Mouse (Mus musculus) embryo, embryonic 10 days (tissue): ENCODE data around the gene Pak1.
"Not testable (repeated sequence)": the region's sequence is repeated elsewhere in the genome, so short reads cannot be mapped to it uniquely, and the experiment has no call there.

Source experiments
- DNase-seq: peaks from one replicate; pipeline ENCODE4 v3.0.0-alpha.2; 2015; ENCODE audit warnings: low spot score

Gene Pak1

DNA sequence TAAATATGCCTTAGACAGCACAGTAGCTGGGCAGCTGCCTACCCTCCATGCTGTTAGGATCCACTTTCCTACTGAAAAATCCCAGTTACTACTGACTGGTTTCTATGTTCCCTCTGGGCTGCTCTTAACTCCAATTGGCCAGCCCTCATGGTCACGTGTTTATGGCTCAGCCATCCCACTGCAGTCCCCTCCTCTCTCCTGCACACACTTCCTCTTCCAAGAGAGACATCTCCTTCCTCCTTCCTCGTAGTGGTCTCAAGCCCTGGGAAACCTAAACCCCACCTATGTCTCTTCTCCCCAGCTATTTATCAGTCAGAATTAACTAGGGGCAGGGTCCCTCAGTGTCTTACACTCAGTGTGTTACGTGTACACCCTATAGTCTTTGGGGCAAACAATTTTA lies 61.2 kb downstream of the Pak1 start:
- not testable (repeated sequence) for DNase-seq

GRCm38 (mm10) chr7:97850331-97850730 lies 62.0 kb downstream of the Pak1 start:
- no peak for DNase-seq

GRCm38 (mm10) chr7:97863512-97863911 lies 75.2 kb downstream of the Pak1 start:
- no peak for DNase-seq

- DNase-seq = no peak
Measured at GRCm38 (mm10) chr7:97864531-97864930, 76.2 kb downstream of the Pak1 start.

DNA sequence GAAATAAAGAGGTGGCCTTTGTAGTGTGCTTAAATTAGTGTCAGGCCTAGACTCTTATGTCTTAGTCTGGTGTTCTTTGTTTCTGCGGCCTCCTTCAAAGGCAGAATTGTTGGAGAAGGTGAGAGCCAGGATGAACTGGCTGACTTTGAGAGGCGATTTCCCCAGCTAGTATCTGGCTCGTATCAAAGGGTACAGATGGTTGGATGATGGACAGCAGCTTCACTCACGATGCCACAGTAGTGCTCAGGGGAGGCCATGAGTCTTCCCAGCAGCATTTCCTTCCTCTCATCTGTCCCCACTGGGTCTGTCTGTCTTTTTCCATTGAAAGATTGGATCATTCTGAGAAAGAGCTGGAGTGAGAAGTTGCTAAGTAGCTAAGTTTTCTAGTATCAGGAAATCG lies 79.5 kb downstream of the Pak1 start:
- no peak for DNase-seq

GRCm38 (mm10) chr7:97868766-97869165 lies 80.4 kb downstream of the Pak1 start:
- no peak for DNase-seq

GRCm38 (mm10) chr7:97872396-97872795 lies 84.1 kb downstream of the Pak1 start:
- no peak for DNase-seq

DNA sequence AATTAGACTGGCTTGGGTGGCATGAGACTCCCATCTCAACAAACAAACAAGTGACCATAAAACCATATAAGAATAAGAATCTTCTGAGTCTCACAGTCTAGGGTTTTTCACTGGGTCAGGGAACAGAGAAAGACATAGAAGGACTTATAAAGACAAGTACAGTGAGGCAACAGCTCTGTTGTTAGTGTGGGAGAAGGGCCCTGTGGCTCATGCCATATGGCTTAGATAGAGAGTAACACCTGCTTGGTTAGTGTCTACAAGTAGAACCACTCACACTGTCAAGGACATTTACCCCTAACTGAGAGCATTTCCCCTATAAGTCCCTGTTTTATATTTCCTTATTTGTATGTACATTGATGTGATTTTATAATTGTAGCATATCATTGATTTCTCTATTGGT lies 85.0 kb downstream of the Pak1 start:
- no peak for DNase-seq

DNA sequence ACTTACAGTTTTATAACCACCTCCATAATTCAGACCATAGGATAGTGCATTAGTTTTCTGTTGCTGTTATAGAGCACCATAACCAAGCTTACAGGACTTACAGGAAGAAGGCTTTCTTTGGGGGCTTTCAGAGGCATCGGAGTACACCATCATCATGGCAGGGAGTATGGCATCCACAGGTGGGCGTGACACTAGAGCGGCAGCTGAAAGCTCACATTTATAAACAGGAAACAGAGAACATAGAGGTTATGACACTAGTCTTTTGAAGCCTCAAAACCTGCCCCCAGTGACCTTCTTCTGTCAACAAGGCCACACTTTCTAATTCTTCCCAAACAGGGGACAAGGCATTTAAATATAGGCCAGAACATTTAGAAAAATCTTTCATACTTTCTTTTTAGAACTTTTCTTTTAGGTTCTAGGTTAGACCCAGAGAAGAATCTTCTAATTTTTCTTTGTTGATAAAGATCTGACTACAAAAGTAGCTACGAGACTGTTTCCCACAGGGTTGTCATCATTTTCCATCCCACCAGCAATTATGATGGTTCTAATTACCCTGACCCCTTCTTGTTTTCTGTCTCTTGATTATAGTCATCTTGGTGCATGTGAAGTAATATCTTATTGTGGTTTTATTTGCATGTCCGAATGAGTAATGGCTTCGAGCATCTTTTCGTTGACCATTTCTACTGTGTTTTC lies 89.7 kb downstream of the Pak1 start:
- DNase-seq = no peak

DNA sequence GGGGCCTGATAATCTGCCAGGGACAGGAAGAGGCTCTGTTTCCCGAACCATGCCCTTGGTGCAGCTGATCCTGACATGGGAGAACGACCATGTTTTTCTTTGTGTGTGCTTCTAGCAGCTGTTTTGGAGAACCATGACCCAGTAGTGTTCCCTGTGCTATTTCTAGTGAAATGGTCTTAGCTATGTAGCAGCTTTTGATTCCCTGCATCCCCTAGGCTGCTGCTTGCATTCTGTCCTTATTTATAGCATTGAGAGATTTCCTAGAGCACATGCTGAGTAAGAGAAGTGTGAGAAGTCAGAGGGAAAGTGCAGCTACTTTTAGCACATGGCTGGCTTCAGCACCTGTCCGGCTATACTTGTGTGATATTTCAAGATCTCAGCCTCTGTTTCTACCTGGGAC lies 123.3 kb downstream of the Pak1 start:
- DNase-seq = no peak

DNA sequence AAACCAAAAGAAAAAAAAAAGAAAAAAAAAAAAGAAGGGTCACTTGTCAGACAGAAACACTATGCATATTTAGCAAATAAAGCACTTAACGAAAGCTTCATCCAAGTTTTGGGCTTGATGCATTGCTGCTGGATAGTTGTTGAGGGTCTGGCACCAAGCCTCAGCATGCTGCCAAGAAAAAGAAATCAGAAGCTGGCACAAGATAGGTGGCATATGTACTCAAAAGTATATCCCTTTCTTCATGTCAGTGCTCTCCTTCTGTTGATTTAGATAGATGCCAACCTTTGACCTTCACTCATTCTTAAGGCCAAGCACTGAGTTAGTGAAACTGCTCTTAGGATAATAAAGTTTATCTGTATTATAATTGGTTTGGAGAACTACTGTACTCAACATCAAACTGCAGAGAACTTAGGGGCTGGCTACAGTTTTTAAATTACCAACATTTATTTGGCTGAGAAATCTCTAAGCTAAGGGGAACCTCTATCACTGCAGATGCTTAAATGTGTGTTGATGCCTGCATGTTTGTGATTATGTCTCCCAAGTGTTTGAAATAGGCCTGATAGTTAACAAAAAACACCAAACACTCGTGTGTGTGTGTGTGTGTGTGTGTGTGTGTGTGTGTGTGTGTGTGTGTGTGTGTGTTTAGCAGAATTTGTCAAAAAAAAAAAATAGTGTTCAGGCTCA lies 126.6 kb downstream of the Pak1 start:
- no peak for DNase-seq

DNA sequence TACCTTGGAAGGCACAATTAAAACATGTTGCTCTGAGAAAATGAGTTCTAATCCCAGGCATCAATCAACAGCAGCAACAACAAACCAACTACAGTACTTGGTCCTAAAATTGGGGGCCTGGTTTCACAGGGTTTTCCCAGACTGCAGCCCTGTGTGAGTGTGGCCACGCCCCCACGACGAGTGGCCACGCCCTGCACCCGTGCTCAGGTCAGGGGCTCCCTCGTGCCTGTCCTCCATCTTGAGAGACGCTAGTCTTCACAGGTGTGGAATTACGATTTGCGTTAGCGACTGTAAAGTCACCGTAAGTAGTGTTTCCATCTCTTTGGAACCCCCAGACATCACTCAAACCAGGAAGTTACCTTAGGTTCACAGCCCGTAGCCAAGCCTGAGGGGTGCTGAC lies 131.4 kb downstream of the Pak1 start, which contains the start of gene Gdpd4:
Gene Gdpd4, plus strand, starts transcription at position 214 of the 400 bp plus-strand sequence.
- DNase-seq = no peak

GRCm38 (mm10) chr7:97925819-97926218 lies 137.5 kb downstream of the Pak1 start:
- no peak for DNase-seq

GRCm38 (mm10) chr7:97926978-97927377 lies 138.6 kb downstream of the Pak1 start:
- DNase-seq = no peak

DNA sequence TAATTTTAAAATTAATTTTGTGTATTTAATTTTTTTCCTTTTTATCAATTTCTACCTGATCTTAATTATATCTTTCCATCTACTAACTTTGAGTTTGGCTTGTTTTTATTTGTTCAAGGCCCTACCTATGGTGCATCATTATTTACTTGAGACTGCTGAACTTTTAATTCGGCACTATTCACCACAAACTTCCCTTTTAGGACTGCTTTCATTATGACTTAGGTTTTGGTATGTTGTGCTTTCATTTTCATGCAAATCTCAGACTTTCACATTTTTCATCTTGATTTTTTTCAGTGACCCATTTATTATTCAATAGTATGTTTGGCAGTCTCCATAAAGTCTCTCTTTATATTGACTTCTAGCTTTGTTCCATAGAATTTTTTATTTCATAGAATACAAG lies 156.1 kb downstream of the Pak1 start:
- no peak for DNase-seq
